Comparison of ENCODE assay signal across 9 mouse cellular contexts in the genomic region with DNA sequence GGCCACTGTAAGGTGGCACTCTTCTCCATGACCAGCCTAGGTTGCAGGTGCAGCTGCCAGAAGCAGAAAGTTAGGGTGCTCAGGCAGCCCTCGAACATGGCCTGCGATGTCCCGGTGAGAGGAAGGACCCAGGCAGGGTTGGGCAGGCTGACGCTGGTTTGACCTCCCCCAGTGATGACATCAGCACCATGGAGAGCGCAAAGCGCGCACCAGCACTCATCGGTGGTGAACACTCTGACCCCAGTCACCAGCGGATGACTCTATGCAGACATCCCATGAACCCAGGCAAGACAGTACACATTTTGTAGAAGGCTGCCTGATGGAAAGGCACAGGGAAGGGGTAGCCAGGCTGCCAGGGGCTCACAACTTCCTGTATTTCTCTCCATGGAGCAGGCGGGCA.
A peak's percentile ranks its signal among the peaks of the same experiment; 100 is the strongest.
DNase-seq lines count a peak whose midpoint lies in the region; ATAC-seq and TF ChIP-seq lines count a peak whose summit lies in the region.
"Had no signal": no experiment of that assay in that cellular context is flagged by ENCODE, and none has a peak within 500 bp of the region (broad histone marks: within the 10 kb centered on the region; RNA-seq: fewer than 3 reads in every experiment).

No protein-coding gene starts in this region.

- no peaks in the 10 kb centered on the region for H3K36me3 ChIP-seq in ES-Bruce4 (ENCODE audit: control insufficient read depth, insufficient read depth, low read length, poor library complexity, severe bottlenecking)
- no peaks in the 10 kb centered on the region for H3K36me3 ChIP-seq in lung, embryonic 15.5 days
- H3K36me3 ChIP-seq: neural tube, embryonic 12.5 days had no signal

- intact Hi-C loops in left cerebral cortex, postnatal 36 days (cut with DNase I): no loop called here
- intact Hi-C loops in left cerebral cortex, postnatal 10 days (cut with DNase I): no loop called here

- H3K27ac ChIP-seq in ES-Bruce4 (ENCODE audit: insufficient read depth, low read length): no peak overlapping the region
- H3K27ac ChIP-seq in lung, embryonic 15.5 days: no peak overlapping the region
- no peak overlapping the region for H3K27ac ChIP-seq in cerebellum, adult 2 months (ENCODE audit: insufficient read depth, low read length)
- H3K27ac ChIP-seq: neural tube, embryonic 12.5 days had no signal

- H3K9me3 ChIP-seq in ES-Bruce4 (replicated peaks; ENCODE audit: control insufficient read depth, insufficient read depth, low read length, poor library complexity, severe bottlenecking): no peaks in the 10 kb centered on the region
- H3K9me3 ChIP-seq in lung, embryonic 15.5 days: no peaks in the 10 kb centered on the region
- H3K9me3 ChIP-seq: neural tube, embryonic 12.5 days had no signal

- peak; percentile 67; the same call in 1 of the 2 replicates for TF ChIP-seq EP300 in ES-Bruce4 (IDR thresholded peaks at IDR 0.05; ENCODE audit: insufficient read depth, low read depth, low read length)

- no peak for TF ChIP-seq POLR2A in ES-Bruce4 (IDR thresholded peaks at IDR 0.05; ENCODE audit: insufficient read depth, low read length)
- no peak for TF ChIP-seq POLR2A in cerebellum, adult 2 months (IDR thresholded peaks at IDR 0.05; ENCODE audit: borderline replicate concordance, insufficient read depth, low read length)

- no peak overlapping the region for H3K4me2 ChIP-seq in lung, embryonic 15.5 days
- H3K4me2 ChIP-seq: neural tube, embryonic 12.5 days had no signal

- 0 out of 2 replicates have a peak overlapping the region, but pooled peaks have one; percentile 5 for H3K4me3 ChIP-seq in ES-Bruce4 (ENCODE audit: low read depth, low read length)
- H3K4me3 ChIP-seq in lung, embryonic 15.5 days: no peak overlapping the region
- H3K4me3 ChIP-seq in cerebellum, adult 2 months (replicated peaks; ENCODE audit: insufficient read depth, low read depth, low read length): no peak overlapping the region
- H3K4me3 ChIP-seq: neural tube, embryonic 12.5 days had no signal

- H3K27me3 ChIP-seq in ES-Bruce4 (ENCODE audit: control insufficient read depth, insufficient read depth, low read length, poor library complexity, severe bottlenecking): no peaks in the 10 kb centered on the region
- H3K27me3 ChIP-seq in lung, embryonic 15.5 days: peaks cover 4% of the 10 kb centered on the region; the same call in 1 of the 2 replicates
- no peaks in the 10 kb centered on the region for H3K27me3 ChIP-seq in cerebellum, adult 2 months (ENCODE audit: control insufficient read depth, insufficient read depth, low read length)
- H3K27me3 ChIP-seq: neural tube, embryonic 12.5 days had no signal

- DNase-seq in heart, adult 18-20 months: peak; percentile 8 to 21
- DNase-seq in heart, adult 8-10 months (ENCODE audit: low spot score): no peak
- peak; percentile 62 for DNase-seq in embryo, embryonic 11.5 days (ENCODE audit: low read depth, low spot score)
- no peak for DNase-seq in left cerebral cortex, postnatal 36 days (ENCODE audit: low spot score in 2 of 2)
- DNase-seq in cerebellum, adult 2 months: no peak
- no peak for DNase-seq in left cerebral cortex, postnatal 10 days (ENCODE audit: extremely low spot score in 1 of 2, low spot score in 2 of 2)

- no peaks in the 10 kb centered on the region for H3K4me1 ChIP-seq in ES-Bruce4 (ENCODE audit: control insufficient read depth, insufficient read depth, low read length)
- no peaks in the 10 kb centered on the region for H3K4me1 ChIP-seq in lung, embryonic 15.5 days
- H3K4me1 ChIP-seq in cerebellum, adult 2 months (ENCODE audit: control insufficient read depth, insufficient read depth, low read length): peaks cover 65% of the 10 kb centered on the region

- TF ChIP-seq CTCF in ES-Bruce4 (IDR thresholded peaks at IDR 0.05; ENCODE audit: low read depth, low read length): no peak
- TF ChIP-seq CTCF in cerebellum, adult 2 months (IDR thresholded peaks at IDR 0.05; ENCODE audit: borderline replicate concordance, insufficient read depth, low read depth, low read length): no peak

- ATAC-seq in lung, embryonic 15.5 days (ENCODE audit: borderline replicate concordance, extremely low read depth, low FRiP score, low TSS enrichment): 0 out of 2 replicates have a peak, but pooled peaks have one; percentile 27

- 2% methylated on average over 10 of the region's 10 CpGs for whole genome bisulfite sequencing in lung, embryonic 15.5 days
- WGBS in cerebellum, adult 2 months: 43% methylated on average over 10 of the region's 10 CpGs

- no peak overlapping the region for H3K9ac ChIP-seq in ES-Bruce4 (ENCODE audit: low read depth, poor library complexity, severe bottlenecking)
- H3K9ac ChIP-seq in lung, embryonic 15.5 days: no peak overlapping the region
- H3K9ac ChIP-seq: neural tube, embryonic 12.5 days had no signal

Comparison
In these comparisons a context has a peak if more than half of its experiments do, and no peak if none do; other contexts are left out.
1. DNase-seq: peak in heart, adult 18-20 months (2 of 2) and embryo, embryonic 11.5 days (single experiment); none in heart, adult 8-10 months (single experiment), left cerebral cortex, postnatal 36 days (0 of 2), cerebellum, adult 2 months (0 of 2) and left cerebral cortex, postnatal 10 days (0 of 2).